Mouse (Mus musculus) forebrain, embryonic 13.5 days (tissue): ENCODE data around the gene Focad. TPM values are rescaled to one million over a fixed set of nuclear protein-coding genes. Genes with fewer than 3 reads are reported as not detected.

Source experiments
- ATAC-seq: fragments of 200-750 bp; cut with Nextera tagmentation; 2 replicates; pipeline ENCODE4 v1.8.0; 2017
- H3K27ac ChIP-seq: fragments of 300-500 bp; sonication (generic); 2 replicates; pipeline ENCODE4 v1.5.1; 2015; ENCODE audit warnings: inconsistent platforms, mild to moderate bottlenecking, moderate library complexity
- H3K27me3 ChIP-seq: fragments of 300-500 bp; sonication (generic); 2 replicates; pipeline ENCODE4 v1.6.1; 2015; ENCODE audit warnings: mild to moderate bottlenecking, inconsistent platforms
- H3K36me3 ChIP-seq: fragments of 300-500 bp; sonication (generic); 2 replicates; pipeline ENCODE4 v1.6.1; 2015; ENCODE audit warnings: mild to moderate bottlenecking, inconsistent platforms; ENCODE audit not compliant: poor library complexity, severe bottlenecking
- H3K4me1 ChIP-seq: fragments of 300-500 bp; sonication (generic); 2 replicates; pipeline ENCODE4 v1.6.1; 2015; ENCODE audit warnings: inconsistent platforms
- H3K4me2 ChIP-seq: fragments of 300-500 bp; sonication (generic); 2 replicates; pipeline ENCODE4 v1.6.1; 2015; ENCODE audit warnings: inconsistent platforms, mild to moderate bottlenecking, moderate library complexity
- H3K4me3 ChIP-seq: fragments of 300-500 bp; sonication (generic); 2 replicates; pipeline ENCODE4 v1.5.1; 2015; ENCODE audit warnings: mild to moderate bottlenecking, inconsistent platforms
- H3K9ac ChIP-seq: fragments of 300-500 bp; sonication (generic); 2 replicates; pipeline ENCODE4 v1.6.1; 2015; ENCODE audit warnings: mild to moderate bottlenecking, inconsistent platforms
- H3K9me3 ChIP-seq: fragments of 300-500 bp; sonication (generic); replicated peaks from 2 replicates; pipeline ENCODE4 v1.6.1; 2016; ENCODE audit warnings: inconsistent platforms
- WGBS: fragments of 180-500 bp; shearing (Covaris S2); methylation state at CpG from one replicate; pipeline ENCODE4 v1.1.7; 2015; 5-methylcytosine and 5-hydroxymethylcytosine counted together
- polyA plus RNA-seq: library from polyadenylated mRNA; unstranded; fragments of >200 nt; fragmentation: Nextera tagmentation; extraction: Ambion mirVana; gene quantifications from 2 replicates; pipeline ENCODE4 v1.2.1, GENCODE M21; 2015

Gene Focad
- polyA plus RNA-seq, 1 experiment from 2014 or later = 10.3 TPM

DNA sequence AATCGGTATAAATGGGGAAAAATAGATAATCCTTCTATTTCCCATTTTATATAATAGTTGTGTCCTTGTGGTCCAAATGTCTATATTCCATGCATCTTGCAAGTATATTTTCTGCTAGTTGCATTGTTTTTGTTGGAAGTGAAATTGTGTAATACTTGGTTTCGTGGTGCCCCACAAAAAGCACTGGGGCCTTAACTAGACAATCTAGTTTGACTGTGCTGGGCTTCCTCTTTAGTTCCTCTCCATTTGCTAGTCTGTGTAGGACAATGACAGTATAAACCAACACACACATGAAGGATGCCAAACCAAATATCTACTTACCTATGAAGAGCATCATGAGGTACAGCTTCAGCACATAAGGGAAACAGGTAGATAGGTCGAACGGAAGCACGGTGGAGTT, 324.9 kb downstream of the Focad start:
- ATAC-seq = no peak

DNA sequence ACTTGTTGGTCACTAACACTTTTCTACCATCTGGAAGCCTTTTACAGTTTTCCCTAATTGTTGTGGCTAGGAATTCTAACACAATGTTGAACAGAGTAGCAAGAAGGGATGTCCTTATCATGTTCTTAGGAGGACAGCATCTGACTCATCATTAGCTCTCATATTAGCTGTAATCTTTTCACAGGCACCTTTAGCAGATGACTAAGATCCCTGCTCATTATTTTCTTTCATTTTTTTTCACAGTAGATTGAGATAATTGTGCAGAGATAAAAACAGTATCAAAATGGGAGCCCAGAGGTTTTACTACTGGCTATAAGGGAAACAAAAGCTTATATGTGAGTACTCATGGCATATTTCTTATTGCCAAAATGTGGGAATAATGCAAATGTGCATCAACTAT, 330.1 kb downstream of the Focad start:
- Histone ChIP-seq H3K4me2 (no peak overlapping the region), H3K4me3 (no peak overlapping the region), H3K9me3 (no peaks in the 10 kb centered on the region), H3K27ac (no peak overlapping the region), H3K27me3 (no peaks in the 10 kb centered on the region), H3K36me3 (no peaks in the 10 kb centered on the region), H3K4me1 (no peaks in the 10 kb centered on the region), H3K9ac (no peak overlapping the region)
- ATAC-seq = no peak

More for the DNA sequence above, 324.9 kb downstream of the Focad start:
- H3K27me3 ChIP-seq = no peaks in the 10 kb centered on the region
- H3K36me3 ChIP-seq = no peaks in the 10 kb centered on the region
- H3K4me1 ChIP-seq = peaks cover 7% of the 10 kb centered on the region
- WGBS = 95% methylated on average over 5 of the region's 5 CpGs
- no peaks in the 10 kb centered on the region for H3K9me3 ChIP-seq
- H3K9ac ChIP-seq = no peak overlapping the region
- no peak overlapping the region for H3K27ac ChIP-seq
- H3K4me3 ChIP-seq = no peak overlapping the region
- H3K4me2 ChIP-seq = no peak overlapping the region

DNA sequence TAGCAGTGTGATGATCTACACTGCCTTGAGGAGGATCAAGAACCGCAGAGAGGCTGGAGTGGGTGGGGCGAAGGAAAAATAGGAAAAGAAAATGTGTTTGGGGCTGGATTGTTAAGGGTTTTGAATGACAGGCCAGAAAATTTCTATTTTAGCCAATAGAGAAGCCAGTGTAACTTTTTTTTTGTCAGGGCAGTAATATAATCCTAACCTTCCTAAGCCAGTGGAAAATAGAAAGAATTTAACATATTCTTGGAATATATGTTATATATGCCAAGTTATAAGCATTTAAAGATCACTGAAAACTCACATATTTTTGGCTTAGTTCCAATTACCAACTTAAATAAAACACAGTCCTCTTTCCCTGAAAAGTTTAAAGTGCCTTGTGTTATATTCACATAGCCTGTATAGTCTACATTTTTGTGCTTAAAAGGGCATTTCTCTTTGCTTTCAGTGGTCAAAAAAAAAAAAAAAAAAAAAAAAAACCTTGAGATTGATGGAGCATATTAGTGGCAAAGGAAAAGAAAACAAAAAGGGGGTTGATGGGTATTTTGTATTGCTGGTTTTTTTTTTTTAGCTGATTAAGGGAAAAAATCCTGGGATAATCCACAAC, 333.3 kb downstream of the Focad start:
- Histone ChIP-seq H3K4me2 (no peak overlapping the region), H3K4me1 (no peaks in the 10 kb centered on the region), H3K36me3 (no peaks in the 10 kb centered on the region), H3K27me3 (no peaks in the 10 kb centered on the region), H3K4me3 (no peak overlapping the region), H3K9me3 (no peaks in the 10 kb centered on the region), H3K27ac (no peak overlapping the region), H3K9ac (no peak overlapping the region)
- 95% methylated on average over 2 of the region's 2 CpGs for WGBS
- no peak for ATAC-seq

DNA sequence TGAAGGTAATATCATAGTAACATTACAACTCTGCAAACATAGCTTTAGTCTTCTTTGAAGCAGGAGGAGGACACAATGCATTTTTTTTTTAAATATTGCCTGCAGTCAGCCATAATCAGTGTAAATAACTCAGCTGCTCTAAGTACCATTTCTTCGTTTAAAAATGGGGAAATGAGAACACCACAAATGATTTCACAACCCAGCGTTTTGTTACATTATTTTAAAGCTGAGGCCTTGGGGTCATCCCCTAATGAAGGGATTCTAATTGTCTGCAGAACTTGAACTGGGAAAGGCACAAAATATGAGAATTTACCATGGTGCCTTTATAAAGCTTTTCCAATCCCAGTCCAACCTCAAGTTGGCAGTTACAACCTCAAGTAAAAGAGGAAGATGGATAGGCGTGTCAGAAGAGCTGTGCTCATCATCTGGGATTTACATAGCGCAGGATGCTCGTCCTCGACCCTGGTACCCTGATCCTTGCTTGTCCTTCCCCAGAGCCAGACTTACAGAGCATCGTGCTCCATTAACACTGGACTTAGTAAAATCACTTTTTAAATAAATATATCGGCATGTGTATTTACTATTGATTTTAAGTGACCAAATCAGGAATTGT, 338.1 kb downstream of the Focad start:
- 81% methylated on average over 8 of the region's 8 CpGs for WGBS
- no peaks in the 10 kb centered on the region for H3K4me1 ChIP-seq
- H3K4me3 ChIP-seq = no peak overlapping the region
- no peak overlapping the region for H3K9ac ChIP-seq
- ATAC-seq = no peak
- H3K4me2 ChIP-seq = no peak overlapping the region
- no peaks in the 10 kb centered on the region for H3K36me3 ChIP-seq
- no peaks in the 10 kb centered on the region for H3K27me3 ChIP-seq
- H3K9me3 ChIP-seq = no peaks in the 10 kb centered on the region
- no peak overlapping the region for H3K27ac ChIP-seq

DNA sequence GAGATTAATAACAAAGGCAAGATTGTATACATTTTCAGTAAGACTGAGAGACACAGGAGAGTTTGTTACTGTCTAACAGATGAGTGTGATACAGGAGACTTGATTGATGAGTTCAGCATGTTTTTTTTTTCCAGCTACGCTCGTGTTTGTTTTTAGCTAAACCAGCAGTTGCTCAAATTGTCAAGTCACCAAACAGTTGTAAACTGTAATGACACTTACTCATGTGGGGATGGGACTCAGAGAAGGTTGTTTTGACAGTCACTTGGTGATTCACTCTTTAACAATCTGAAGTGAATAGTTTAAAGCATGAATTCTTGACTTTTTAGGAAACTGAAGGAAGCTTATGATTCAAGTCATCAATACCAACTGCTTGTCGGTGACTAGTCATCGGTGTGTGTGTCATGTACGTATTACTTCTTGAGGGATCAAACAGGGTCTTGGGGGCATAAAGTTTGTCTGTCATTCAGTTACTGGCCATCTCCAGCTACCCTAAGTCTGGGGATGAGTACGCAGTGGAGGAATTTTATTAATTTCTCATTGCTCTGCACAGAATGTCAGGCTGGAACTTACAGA, 342.2 kb downstream of the Focad start:
- Histone ChIP-seq H3K4me1 (peaks cover 12% of the 10 kb centered on the region), H3K36me3 (no peaks in the 10 kb centered on the region), H3K9ac (no peak overlapping the region), H3K27me3 (no peaks in the 10 kb centered on the region), H3K9me3 (no peaks in the 10 kb centered on the region), H3K4me3 (no peak overlapping the region), H3K4me2 (no peak overlapping the region), H3K27ac (no peak overlapping the region)
- 94% methylated on average over 6 of the region's 6 CpGs for WGBS
- no peak for ATAC-seq

DNA sequence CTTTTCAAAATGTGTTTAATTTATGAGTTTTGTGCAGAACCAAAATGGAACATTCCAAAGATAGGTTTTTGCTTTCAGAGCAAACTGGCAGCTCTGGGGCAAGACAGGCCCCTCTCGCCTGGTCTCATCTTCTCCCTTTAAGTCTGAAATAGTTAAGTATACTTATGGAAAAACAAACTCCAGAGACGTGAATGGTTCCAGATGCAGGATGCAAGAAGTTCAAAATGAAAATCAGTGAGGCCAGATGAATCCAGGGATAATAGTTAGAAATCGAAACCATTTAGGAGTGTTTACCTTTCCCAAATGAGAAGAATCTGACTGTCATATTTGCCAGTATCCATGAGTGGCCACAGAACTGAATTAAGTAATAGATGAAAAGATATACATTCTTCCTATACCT, 342.7 kb downstream of the Focad start:
- Histone ChIP-seq H3K9me3 (no peaks in the 10 kb centered on the region), H3K27ac (no peak overlapping the region), H3K4me3 (no peak overlapping the region), H3K4me2 (no peak overlapping the region), H3K27me3 (no peaks in the 10 kb centered on the region), H3K4me1 (peaks cover 12% of the 10 kb centered on the region), H3K9ac (no peak overlapping the region), H3K36me3 (no peaks in the 10 kb centered on the region)
- no peak for ATAC-seq
- WGBS = 80% methylated on average over 3 of the region's 3 CpGs

DNA sequence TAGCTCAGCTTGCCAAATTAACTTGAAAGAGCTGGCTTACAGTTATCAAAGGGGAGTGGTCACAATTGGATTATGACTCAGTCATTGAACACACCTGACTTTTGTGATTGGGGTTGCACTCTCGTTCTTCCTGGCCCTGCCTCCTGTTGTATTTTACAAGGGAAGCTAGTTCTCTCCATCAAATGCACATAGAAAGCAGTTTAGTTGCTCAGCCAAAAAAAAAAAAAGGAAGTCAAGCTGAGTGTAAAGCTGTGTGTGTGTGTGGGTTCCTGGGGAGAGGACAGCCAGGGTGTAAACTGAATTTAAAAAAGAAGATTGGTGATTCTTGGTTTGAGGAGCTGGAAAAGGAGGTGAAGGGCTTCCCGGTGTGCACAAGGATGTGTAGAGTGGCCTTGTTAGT, 343.5 kb downstream of the Focad start:
- Histone ChIP-seq H3K4me1 (peaks cover 12% of the 10 kb centered on the region), H3K9me3 (no peaks in the 10 kb centered on the region), H3K4me3 (no peak overlapping the region), H3K9ac (no peak overlapping the region), H3K36me3 (no peaks in the 10 kb centered on the region), H3K27me3 (no peaks in the 10 kb centered on the region), H3K4me2 (no peak overlapping the region), H3K27ac (no peak overlapping the region)
- WGBS = 44% methylated on average over 2 of the region's 2 CpGs
- no peak for ATAC-seq

DNA sequence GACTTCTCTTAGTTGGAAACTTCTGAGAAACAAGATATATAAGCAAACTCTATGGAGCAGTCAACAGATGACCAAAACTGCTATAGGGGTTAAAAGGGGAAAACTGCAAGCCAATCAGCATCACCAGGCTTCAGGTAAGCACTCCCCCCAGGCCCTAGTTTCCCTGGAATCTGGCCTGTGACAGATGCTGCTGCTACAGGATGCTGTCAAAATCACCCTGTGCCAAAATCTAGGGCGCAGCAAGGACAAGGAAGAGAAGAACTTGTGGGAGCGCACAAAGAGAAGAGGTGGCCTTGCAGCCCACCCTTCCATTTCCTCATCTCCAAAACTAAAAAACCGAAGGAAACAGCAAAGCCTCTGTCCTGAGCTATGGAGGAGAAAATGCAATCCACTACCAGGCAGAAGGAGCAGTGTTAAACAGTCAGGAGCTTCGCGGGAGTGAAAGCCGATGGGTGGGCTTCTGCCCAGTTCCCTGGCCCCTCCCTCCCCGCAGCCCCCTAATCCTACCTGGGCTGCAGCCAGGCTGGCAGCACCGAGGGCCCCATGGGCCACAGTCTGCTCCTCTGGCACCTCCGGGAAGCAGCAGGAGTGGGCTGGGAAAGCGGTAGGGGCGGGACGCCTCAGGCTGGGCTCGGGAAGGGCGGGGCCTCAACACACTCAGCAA, 344.0 kb downstream of the Focad start, which contains the start of gene Hacd4:
Gene Hacd4 (minus strand): TSS at position 603 of the 664 bp plus-strand sequence.
- no peaks in the 10 kb centered on the region for H3K36me3 ChIP-seq
- no peaks in the 10 kb centered on the region for H3K9me3 ChIP-seq
- WGBS = 10% methylated on average over 14 of the region's 14 CpGs
- H3K4me2 ChIP-seq = peak within 1 kb of the TSS; percentile 61
- H3K27me3 ChIP-seq = no peaks in the 10 kb centered on the region
- peaks cover 12% of the 10 kb centered on the region for H3K4me1 ChIP-seq
- H3K27ac ChIP-seq = no peak within 1 kb of the TSS
- peak; percentile 92 for ATAC-seq
- H3K4me3 ChIP-seq = peak within 1 kb of the TSS; percentile 31
- H3K9ac ChIP-seq = peak within 1 kb of the TSS; percentile 49; the same call in 1 of the 2 replicates

DNA sequence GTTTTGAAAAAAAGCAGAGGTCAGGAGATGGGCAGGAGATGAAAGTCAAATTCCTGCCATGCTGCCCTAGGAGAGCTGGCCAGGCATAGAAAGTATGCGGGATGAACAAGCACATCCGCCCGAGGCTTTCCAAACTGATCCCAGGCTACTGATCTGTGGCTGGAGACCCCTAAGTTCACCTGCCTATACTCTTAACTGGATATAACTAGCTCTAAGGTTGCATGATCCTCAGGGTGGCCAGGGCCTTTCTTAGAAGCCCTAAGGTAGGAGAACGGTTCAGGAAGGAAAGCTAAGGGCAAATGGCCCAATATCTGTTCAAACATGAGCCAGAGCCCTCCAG, 344.5 kb downstream of the Focad start:
- H3K27me3 ChIP-seq = no peaks in the 10 kb centered on the region
- peak overlapping the region; percentile 31 for H3K4me3 ChIP-seq
- WGBS = 38% methylated on average over 4 of the region's 4 CpGs
- no peak overlapping the region for H3K27ac ChIP-seq
- peak overlapping the region; percentile 61 for H3K4me2 ChIP-seq
- H3K9ac ChIP-seq = no peak overlapping the region
- peak; percentile 59 for ATAC-seq
- no peaks in the 10 kb centered on the region for H3K9me3 ChIP-seq
- peaks cover 12% of the 10 kb centered on the region for H3K4me1 ChIP-seq
- no peaks in the 10 kb centered on the region for H3K36me3 ChIP-seq

DNA sequence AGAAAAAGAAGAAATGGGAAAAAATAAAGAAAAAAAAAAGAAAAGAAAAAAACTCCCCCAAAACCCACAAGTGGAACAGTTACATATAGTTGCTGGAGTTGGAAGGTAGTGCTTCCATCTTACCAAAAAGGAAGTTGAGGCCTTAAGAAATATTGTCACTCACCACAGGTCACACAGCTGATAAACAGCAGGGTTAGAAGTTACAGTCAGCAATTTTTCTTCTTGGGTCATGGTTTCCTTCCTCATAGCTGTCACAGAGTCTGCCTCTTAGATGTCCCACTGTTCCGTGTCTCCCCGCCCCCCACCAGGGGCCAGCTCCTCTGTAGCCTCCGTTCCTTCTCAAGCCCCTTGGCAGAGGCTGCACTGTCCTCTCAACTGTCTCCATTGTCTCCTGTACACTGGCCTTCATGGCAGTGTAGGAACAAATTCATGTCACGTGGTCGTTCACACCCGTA, 345.3 kb downstream of the Focad start:
- ATAC-seq = no peak
- no peak overlapping the region for H3K9ac ChIP-seq
- no peak overlapping the region for H3K4me2 ChIP-seq
- WGBS = 79% methylated on average over 6 of the region's 6 CpGs
- peaks cover 12% of the 10 kb centered on the region for H3K4me1 ChIP-seq
- H3K36me3 ChIP-seq = no peaks in the 10 kb centered on the region
- no peak overlapping the region for H3K27ac ChIP-seq
- no peaks in the 10 kb centered on the region for H3K27me3 ChIP-seq
- H3K4me3 ChIP-seq = no peak overlapping the region
- H3K9me3 ChIP-seq = no peaks in the 10 kb centered on the region

DNA sequence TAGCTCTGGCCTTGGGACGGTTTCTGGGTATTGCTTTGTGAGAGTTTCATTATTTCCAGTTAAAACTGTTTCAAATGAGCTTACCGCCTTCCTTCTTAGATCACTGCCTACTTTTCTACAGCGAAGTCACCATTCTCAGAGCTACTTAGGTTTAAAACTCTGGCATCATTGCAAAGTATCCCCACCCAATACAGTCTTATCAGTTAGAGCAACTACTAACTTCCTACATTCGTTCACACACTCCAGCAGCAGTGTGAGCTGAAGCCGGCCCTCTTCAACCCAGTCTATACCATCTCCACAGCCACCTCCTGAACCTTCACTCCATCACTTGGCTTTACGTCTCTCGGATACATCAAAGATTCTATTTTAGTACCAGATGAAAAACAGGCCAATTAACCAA, 346.4 kb downstream of the Focad start:
- 93% methylated on average over 7 of the region's 7 CpGs for WGBS
- Histone ChIP-seq H3K4me2 (no peak overlapping the region), H3K4me3 (no peak overlapping the region), H3K27me3 (no peaks in the 10 kb centered on the region), H3K9me3 (no peaks in the 10 kb centered on the region), H3K27ac (no peak overlapping the region), H3K4me1 (peaks cover 12% of the 10 kb centered on the region), H3K36me3 (no peaks in the 10 kb centered on the region), H3K9ac (no peak overlapping the region)
- ATAC-seq = no peak

DNA sequence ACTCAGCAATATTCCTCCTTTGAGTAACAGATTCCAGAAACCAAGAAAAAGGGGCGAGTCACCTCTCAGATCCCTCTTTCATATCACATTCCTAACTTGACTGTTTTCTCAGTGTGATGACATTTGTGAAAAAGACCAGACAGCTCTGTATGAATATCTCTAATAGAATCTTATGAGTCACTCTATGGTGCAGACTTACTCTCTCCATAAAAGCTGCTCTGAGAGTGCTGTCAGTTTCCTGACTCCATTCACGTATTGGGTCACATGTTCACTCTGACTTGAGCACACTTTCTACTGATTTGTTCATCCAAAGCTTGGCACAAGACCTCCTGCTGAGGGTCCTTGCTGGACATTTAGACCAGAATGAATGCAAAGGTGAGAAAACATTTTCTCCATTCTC, 354.5 kb downstream of the Focad start:
- Histone ChIP-seq H3K4me3 (no peak overlapping the region), H3K9ac (no peak overlapping the region), H3K4me2 (no peak overlapping the region), H3K4me1 (no peaks in the 10 kb centered on the region), H3K27ac (no peak overlapping the region), H3K36me3 (no peaks in the 10 kb centered on the region), H3K27me3 (no peaks in the 10 kb centered on the region), H3K9me3 (no peaks in the 10 kb centered on the region)
- 85% methylated on average over 2 of the region's 2 CpGs for WGBS
- ATAC-seq = no peak
